8 mouse cellular contexts compared by ENCODE assay signal in the genomic region with DNA sequence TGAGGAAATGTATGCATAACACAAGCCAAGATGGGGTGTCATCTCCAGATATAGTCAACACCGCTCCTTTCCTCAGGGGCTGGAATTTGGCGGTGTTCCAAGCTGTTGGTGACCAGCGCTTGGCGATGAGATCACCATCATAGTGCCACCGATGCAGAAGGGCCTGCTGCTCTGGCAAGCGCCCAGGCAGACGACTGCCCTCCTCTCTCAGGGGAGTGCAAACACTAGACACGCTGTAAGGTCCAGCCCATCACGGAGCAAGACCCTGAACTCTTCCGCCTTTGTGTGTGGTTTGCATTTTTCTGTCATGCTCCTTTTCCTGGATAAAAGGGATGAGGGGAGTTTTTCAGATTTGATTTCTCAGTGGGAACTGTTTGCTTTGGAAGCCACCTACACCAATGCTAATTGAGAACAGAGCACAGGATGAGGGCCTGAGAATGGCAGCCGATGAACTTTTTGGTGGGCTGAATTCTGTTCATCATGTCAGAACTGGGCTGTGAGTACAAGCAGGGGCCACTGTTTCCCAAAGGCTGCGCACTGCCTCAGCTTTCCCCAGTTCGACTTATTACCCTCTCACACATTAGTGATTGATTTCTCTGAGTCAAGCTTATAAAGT.
A peak's percentile ranks its signal among the peaks of the same experiment; 100 is the strongest.
DNase-seq lines count a peak whose midpoint lies in the region; ATAC-seq and TF ChIP-seq lines count a peak whose summit lies in the region.

No protein-coding gene starts in this region.

- peak; percentile 89 for ATAC-seq in hindbrain, postnatal 0 days
- peak; percentile 52; the same call in 1 of the 2 replicates for ATAC-seq in limb, embryonic 11.5 days (ENCODE audit: insufficient number of reproducible peaks, low FRiP score, low TSS enrichment, low read depth)

- H3K9me3 ChIP-seq in ES-Bruce4 (replicated peaks; ENCODE audit: control insufficient read depth, insufficient read depth, low read length, poor library complexity, severe bottlenecking), result peaks cover 16% of the 10 kb centered on the region
- H3K9me3 ChIP-seq in forebrain, embryonic 10.5 days, result peaks cover 14% of the 10 kb centered on the region
- H3K9me3 ChIP-seq in hindbrain, postnatal 0 days (ENCODE audit: low read length), result 0 out of 2 replicates have a peak, but pooled peaks cover 3% of the 10 kb centered on the region
- H3K9me3 ChIP-seq in limb, embryonic 11.5 days (ENCODE audit: control insufficient read depth, low read length), result no peaks in the 10 kb centered on the region; the same call in 1 of the 2 replicates

- 28% methylated on average over 13 of the region's 13 CpGs for WGBS in forebrain, embryonic 10.5 days
- 13% methylated on average over 13 of the region's 13 CpGs for WGBS in hindbrain, postnatal 0 days
- 29% methylated on average over 13 of the region's 13 CpGs for WGBS in limb, embryonic 11.5 days

- H3K27me3 ChIP-seq in ES-Bruce4 (ENCODE audit: control insufficient read depth, insufficient read depth, low read length, poor library complexity, severe bottlenecking), result no peaks in the 10 kb centered on the region
- H3K27me3 ChIP-seq in forebrain, embryonic 10.5 days (ENCODE audit: poor library complexity, severe bottlenecking), result 0 out of 2 replicates have a peak, but pooled peaks cover 5% of the 10 kb centered on the region
- no peaks in the 10 kb centered on the region for H3K27me3 ChIP-seq in hindbrain, postnatal 0 days (ENCODE audit: insufficient read depth, low read length)
- no peaks in the 10 kb centered on the region for H3K27me3 ChIP-seq in limb, embryonic 11.5 days (ENCODE audit: control insufficient read depth, insufficient read depth, low read length)
- no peaks in the 10 kb centered on the region for H3K27me3 ChIP-seq in myocyte (ENCODE audit: control insufficient read depth, insufficient read depth, insufficient read length)

- no peaks in the 10 kb centered on the region for H3K4me1 ChIP-seq in ES-Bruce4 (ENCODE audit: control insufficient read depth, insufficient read depth, low read length)
- H3K4me1 ChIP-seq in forebrain, embryonic 10.5 days, result peaks cover 68% of the 10 kb centered on the region
- peaks cover 15% of the 10 kb centered on the region for H3K4me1 ChIP-seq in hindbrain, postnatal 0 days (ENCODE audit: insufficient read depth, low read length)
- H3K4me1 ChIP-seq in limb, embryonic 11.5 days (ENCODE audit: control insufficient read depth, insufficient read depth, low read length), result peaks cover 28% of the 10 kb centered on the region

- no peak overlapping the region for H3K27ac ChIP-seq in ES-Bruce4 (ENCODE audit: insufficient read depth, low read length)
- H3K27ac ChIP-seq in forebrain, embryonic 10.5 days, result peak overlapping the region; percentile 91
- H3K27ac ChIP-seq in hindbrain, postnatal 0 days, result peak overlapping the region; percentile 76
- peak overlapping the region; percentile 76; the same call in 1 of the 2 replicates for H3K27ac ChIP-seq in limb, embryonic 11.5 days (replicated peaks; ENCODE audit: low read depth, low read length)

- TF ChIP-seq EP300 in ES-Bruce4 (IDR thresholded peaks at IDR 0.05; ENCODE audit: insufficient read depth, low read depth, low read length), result no peak

- peak overlapping the region; percentile 76 for H3K4me3 ChIP-seq in ES-Bruce4 (ENCODE audit: low read depth, low read length)
- H3K4me3 ChIP-seq in forebrain, embryonic 10.5 days, result peak overlapping the region; percentile 64
- H3K4me3 ChIP-seq in hindbrain, postnatal 0 days (ENCODE audit: low read length), result peak overlapping the region; percentile 51
- H3K4me3 ChIP-seq in limb, embryonic 11.5 days (ENCODE audit: low read depth, low read length), result peak overlapping the region; percentile 36
- H3K4me3 ChIP-seq in myocyte, result peak overlapping the region; percentile 93

- TF ChIP-seq POLR2A in ES-Bruce4 (IDR thresholded peaks at IDR 0.05; ENCODE audit: insufficient read depth, low read length) (no peak), myocyte (IDR thresholded peaks at IDR 0.05; ENCODE audit: insufficient read length, low read depth) (no peak)

- peak; percentile 68 for DNase-seq in adrenal gland, postnatal 25 days
- peak; percentile 39 for DNase-seq in forebrain, embryonic 10.5 days (ENCODE audit: extremely low spot score, low spot score)
- peak; percentile 91 for DNase-seq in hindbrain, postnatal 0 days (ENCODE audit: low spot score)
- DNase-seq in limb, embryonic 11.5 days (ENCODE audit: low spot score), result no peak
- DNase-seq in spleen, adult 18-20 months, result no peak
- DNase-seq in B cell, adult 2 months, result no peak

- H3K36me3 ChIP-seq in ES-Bruce4 (ENCODE audit: control insufficient read depth, insufficient read depth, low read length, poor library complexity, severe bottlenecking) (no peaks in the 10 kb centered on the region), myocyte (ENCODE audit: control insufficient read depth, insufficient read depth) (peaks cover 19% of the 10 kb centered on the region)
- peaks cover 11% of the 10 kb centered on the region for H3K36me3 ChIP-seq in forebrain, embryonic 10.5 days (replicated peaks)
- no peaks in the 10 kb centered on the region for H3K36me3 ChIP-seq in hindbrain, postnatal 0 days (ENCODE audit: insufficient read depth, low read length)
- no peaks in the 10 kb centered on the region for H3K36me3 ChIP-seq in limb, embryonic 11.5 days (ENCODE audit: control insufficient read depth, insufficient read depth, low read length)

- H3K79me2 ChIP-seq in myocyte (ENCODE audit: control insufficient read depth, insufficient read depth), result peaks cover 62% of the 10 kb centered on the region

- peak overlapping the region; percentile 75 for H3K4me2 ChIP-seq in hindbrain, postnatal 0 days (ENCODE audit: low read depth, low read length)
- H3K4me2 ChIP-seq in limb, embryonic 11.5 days (ENCODE audit: low read depth, severe bottlenecking), result peak overlapping the region; percentile 60
- peak overlapping the region; percentile 79 for H3K4me2 ChIP-seq in myocyte (ENCODE audit: low read depth)

- no peak for TF ChIP-seq CTCF in ES-Bruce4 (IDR thresholded peaks at IDR 0.05; ENCODE audit: low read depth, low read length)
- no peak for TF ChIP-seq CTCF in hindbrain, postnatal 0 days (IDR thresholded peaks at IDR 0.05; ENCODE audit: low read depth)

- no peak overlapping the region for H3K9ac ChIP-seq in ES-Bruce4 (ENCODE audit: low read depth, poor library complexity, severe bottlenecking)
- peak overlapping the region; percentile 65; the same call in 1 of the 2 replicates for H3K9ac ChIP-seq in hindbrain, postnatal 0 days (replicated peaks; ENCODE audit: low read length)
- H3K9ac ChIP-seq in limb, embryonic 11.5 days (ENCODE audit: low read length), result peak overlapping the region; percentile 68; the same call in 1 of the 2 replicates

- H3ac ChIP-seq in myocyte (ENCODE audit: control insufficient read depth, insufficient read length), result no peak overlapping the region

TF ChIP-seq in myocyte, 11 proteins besides CTCF, POLR2A, EP300 and RAD21:
- TF ChIP-seq REST (IDR thresholded peaks at IDR 0.05; ENCODE audit: insufficient read depth, insufficient read length) (no peak), USF1 (IDR thresholded peaks at IDR 0.05; ENCODE audit: low read depth) (no peak), MYOG (IDR thresholded peaks at IDR 0.05; ENCODE audit: control insufficient read depth in 1 of 3, insufficient read depth in 1 of 3, insufficient read length in 2 of 3, low read depth in 2 of 3) (no peak), CEBPB (IDR thresholded peaks at IDR 0.05; ENCODE audit: insufficient read depth, poor library complexity, severe bottlenecking) (no peak), POLR2AphosphoS2 (IDR thresholded peaks at IDR 0.05; ENCODE audit: insufficient read length, low read depth) (no peak), MYOD1 (IDR thresholded peaks at IDR 0.05; ENCODE audit: control insufficient read depth in 1 of 3, insufficient read length in 2 of 3, low read depth in 2 of 3) (no peak), TCF12 (IDR thresholded peaks at IDR 0.05; ENCODE audit: insufficient read depth, poor library complexity, severe bottlenecking) (no peak)

Comparison
In these comparisons a context has a peak if more than half of its experiments do, and no peak if none do; other contexts are left out.
1. H3K4me3 ChIP-seq: peak in every context shown above with its lines; median percentile 93 in myocyte; 76 in ES-Bruce4; 64 in forebrain, embryonic 10.5 days; 51 in hindbrain, postnatal 0 days; 36 in limb, embryonic 11.5 days.
2. DNase-seq: peak in adrenal gland, postnatal 25 days (single experiment), forebrain, embryonic 10.5 days (single experiment) and hindbrain, postnatal 0 days (single experiment); none in limb, embryonic 11.5 days (single experiment), spleen, adult 18-20 months (0 of 2) and B cell, adult 2 months (0 of 2).
3. Peak in every context shown above with its lines, with median percentiles within 50 percentile points of each other: H3K4me2 ChIP-seq.